Mouse (Mus musculus) spleen, postnatal 10 days (tissue): ENCODE data around the gene Olfr1135.

Experiments used
- DNase-seq, 2 experiments: peaks; one replicate each; pipeline ENCODE4 v3.0.0; 2021 to 2022; ENCODE audit warnings: low spot score in 2 of 2

Olfr1135 gene

DNA sequence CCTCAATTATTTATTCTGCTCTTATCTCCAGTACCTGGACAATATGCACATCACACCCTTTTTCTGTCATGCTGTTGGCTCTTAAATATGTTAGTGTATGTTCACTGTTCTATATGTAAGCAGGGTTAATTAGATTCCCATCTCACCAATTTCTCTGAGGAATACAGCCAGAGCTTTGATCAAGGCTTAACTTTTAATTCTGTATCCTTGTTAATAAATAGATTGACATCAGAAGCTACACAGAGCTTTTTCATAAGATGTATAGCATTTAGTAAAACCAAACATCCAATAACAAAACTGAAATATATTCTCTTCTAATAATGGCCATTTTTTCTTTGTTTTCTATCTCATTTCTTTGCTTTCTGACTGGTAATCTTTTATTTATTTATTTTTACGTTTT is at the start of gene Olfr1135:
Gene Olfr1135, minus strand, starts transcription at position 101 of the 400 bp plus-strand sequence.
- no peak for DNase-seq

DNA sequence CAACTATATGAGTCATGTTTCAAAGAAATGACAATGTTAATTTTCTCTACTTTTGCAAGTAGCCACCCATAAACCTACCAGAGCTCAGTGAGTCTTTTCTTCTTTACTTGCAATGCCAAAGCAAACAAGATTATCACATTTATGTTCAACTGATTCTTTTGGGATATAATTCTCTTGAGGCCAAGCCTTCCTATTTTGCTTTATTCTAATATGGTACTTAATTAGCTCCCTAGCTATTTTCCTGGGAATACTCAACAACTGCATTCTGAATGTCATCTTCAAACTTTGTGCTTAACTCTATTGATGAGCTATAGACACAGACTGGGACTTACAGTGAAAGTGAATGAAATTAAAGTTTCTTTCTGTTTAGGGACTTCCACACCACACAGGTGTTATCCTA is 39.6 kb upstream of the Olfr1135 start, which contains the start of gene Olfr1137:
Gene Olfr1137, minus strand, starts transcription at position 101 of the 400 bp plus-strand sequence.
- DNase-seq, result no peak

- no peak for DNase-seq
Observed at GRCm38 (mm10) chr2:87693847-87694246, 20.4 kb upstream of the Olfr1135 start, which contains the start of gene Olfr1136. TSS of gene Olfr1136 (minus strand) at chr2:87693947.

GRCm38 (mm10) chr2:87658360-87658759 is 15.1 kb downstream of the Olfr1135 start, which contains the start of gene Olfr1134:
TSS of gene Olfr1134 (minus strand) at chr2:87658460.
- DNase-seq, result no peak

GRCm38 (mm10) chr2:87647274-87647673 is 26.2 kb downstream of the Olfr1135 start, which contains the start of gene Olfr1133:
TSS of gene Olfr1133 (minus strand) at chr2:87647374.
- no peak for DNase-seq

- DNase-seq, result no peak
Observed at GRCm38 (mm10) chr2:87642441-87642840, 31.0 kb downstream of the Olfr1135 start.

- DNase-seq, result no peak
Observed at GRCm38 (mm10) chr2:87637435-87637834, 36.0 kb downstream of the Olfr1135 start, which contains the start of gene Olfr1132. TSS of gene Olfr1132 (minus strand) at chr2:87637535.

DNA sequence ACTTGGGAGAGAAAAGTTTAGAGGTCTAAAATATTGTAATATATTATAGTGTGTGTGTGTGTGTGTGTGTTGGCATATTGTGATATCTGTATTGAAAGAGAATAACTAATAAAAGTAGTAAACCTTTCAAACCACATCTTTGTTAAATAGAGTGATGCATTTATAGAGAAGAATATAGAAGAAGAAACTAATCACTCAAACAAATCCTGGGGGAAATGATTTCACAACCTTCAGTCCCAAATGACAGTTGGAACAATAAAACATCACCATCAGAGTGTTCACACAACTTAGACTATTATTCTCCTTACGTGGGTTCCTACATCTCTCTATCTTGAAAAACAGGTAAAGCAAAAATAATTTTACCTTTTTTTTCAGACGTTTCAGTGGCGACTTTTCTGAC is 46.7 kb downstream of the Olfr1135 start, which contains the start of gene Olfr1131:
Gene Olfr1131, plus strand, starts transcription at position 301 of the 400 bp plus-strand sequence.
- DNase-seq, result no peak
